15 mouse cellular contexts compared by ENCODE assay signal in genomic region chr6:34242486-34242885, GRCm38 (mm10).
DNase-seq lines count a peak whose midpoint lies in the region; ATAC-seq lines count a peak whose summit lies in the region.
"Had no signal": no experiment of that assay in that cellular context is flagged by ENCODE, and none has a peak within 500 bp of the region (broad histone marks: within the 10 kb centered on the region; RNA-seq: fewer than 3 reads in every experiment).

No protein-coding gene starts in this region.

- DNase-seq in heart, postnatal 10 days = no peak
- peak; percentile 30 for DNase-seq in embryonic facial prominence, embryonic 10.5 days (ENCODE audit: low spot score)
- DNase-seq in layer of hippocampus, adult 18-20 months (ENCODE audit: low spot score in 2 of 2) = no peak
- DNase-seq in right cerebral cortex, postnatal 14 days = no peak
- DNase-seq: cerebellum, postnatal 25 days; gastrocnemius, postnatal 25 days; right cerebral cortex, adult 18-20 months had no signal

- ATAC-seq in heart, embryonic 13.5 days (ENCODE audit: extremely low read depth, insufficient number of reproducible peaks, low FRiP score, low TSS enrichment) = no peak
- ATAC-seq in CD4-positive, CD25-positive, alpha-beta regulatory T cell, adult 4 months = peak; percentile 68
- no peak for ATAC-seq in neural tube, embryonic 15.5 days (ENCODE audit: low FRiP score)
- no peak for ATAC-seq in granulocyte monocyte progenitor cell, adult 5-6 weeks (replicated peaks; ENCODE audit: poor library complexity, severe bottlenecking)
- ATAC-seq: forebrain, embryonic 13.5 days had no signal

- no peaks in the 10 kb centered on the region for H3K36me3 ChIP-seq in heart, embryonic 13.5 days
- H3K36me3 ChIP-seq in embryonic facial prominence, embryonic 10.5 days (replicated peaks) = no peaks in the 10 kb centered on the region
- no peaks in the 10 kb centered on the region for H3K36me3 ChIP-seq in neural tube, embryonic 15.5 days
- H3K36me3 ChIP-seq: kidney, embryonic 15.5 days had no signal

- H3K4me1 ChIP-seq in heart, embryonic 13.5 days = peaks cover 6% of the 10 kb centered on the region
- no peaks in the 10 kb centered on the region for H3K4me1 ChIP-seq in embryonic facial prominence, embryonic 10.5 days
- peaks cover 3% of the 10 kb centered on the region; the same call in 1 of the 2 replicates for H3K4me1 ChIP-seq in neural tube, embryonic 15.5 days
- H3K4me1 ChIP-seq: megakaryocyte, embryonic 14.5 days had no signal

- peak overlapping the region; percentile 34 for H3K4me2 ChIP-seq in heart, embryonic 13.5 days
- H3K4me2 ChIP-seq in neural tube, embryonic 15.5 days = peak overlapping the region; percentile 23
- H3K4me2 ChIP-seq: forebrain, embryonic 13.5 days; hindbrain, embryonic 14.5 days; kidney, embryonic 15.5 days had no signal

- no peak overlapping the region for H3K27ac ChIP-seq in heart, embryonic 13.5 days (replicated peaks)
- H3K27ac ChIP-seq in embryonic facial prominence, embryonic 10.5 days (replicated peaks) = no peak overlapping the region
- no peak overlapping the region for H3K27ac ChIP-seq in neural tube, embryonic 15.5 days (replicated peaks)
- H3K27ac ChIP-seq: forebrain, embryonic 13.5 days; hindbrain, embryonic 14.5 days; kidney, embryonic 15.5 days had no signal

- intact Hi-C loops in heart, postnatal 10 days (cut with DNase I) = no loop called here

- H3K27me3 ChIP-seq in heart, embryonic 13.5 days (replicated peaks) = no peaks in the 10 kb centered on the region
- no peaks in the 10 kb centered on the region for H3K27me3 ChIP-seq in embryonic facial prominence, embryonic 10.5 days (replicated peaks; ENCODE audit: low read depth, poor library complexity, severe bottlenecking)
- H3K27me3 ChIP-seq in neural tube, embryonic 15.5 days (replicated peaks) = no peaks in the 10 kb centered on the region
- H3K27me3 ChIP-seq: forebrain, embryonic 13.5 days; kidney, embryonic 15.5 days had no signal

- WGBS in heart, embryonic 13.5 days = 20% methylated on average over 9 of the region's 9 CpGs
- WGBS in embryonic facial prominence, embryonic 10.5 days = 17% methylated on average over 9 of the region's 9 CpGs
- 32% methylated on average over 9 of the region's 9 CpGs for WGBS in neural tube, embryonic 15.5 days

- H3K9me3 ChIP-seq in heart, embryonic 13.5 days = no peaks in the 10 kb centered on the region
- H3K9me3 ChIP-seq in embryonic facial prominence, embryonic 10.5 days = no peaks in the 10 kb centered on the region
- no peaks in the 10 kb centered on the region for H3K9me3 ChIP-seq in neural tube, embryonic 15.5 days (replicated peaks)
- H3K9me3 ChIP-seq: forebrain, embryonic 13.5 days; kidney, embryonic 15.5 days; megakaryocyte, embryonic 14.5 days had no signal

- H3K9ac ChIP-seq in heart, embryonic 13.5 days = no peak overlapping the region
- no peak overlapping the region for H3K9ac ChIP-seq in neural tube, embryonic 15.5 days (replicated peaks)
- H3K9ac ChIP-seq: forebrain, embryonic 13.5 days; hindbrain, embryonic 14.5 days; kidney, embryonic 15.5 days had no signal

- no peak overlapping the region for H3K4me3 ChIP-seq in heart, embryonic 13.5 days
- H3K4me3 ChIP-seq in embryonic facial prominence, embryonic 10.5 days = no peak overlapping the region
- H3K4me3 ChIP-seq in neural tube, embryonic 15.5 days (replicated peaks) = no peak overlapping the region
- H3K4me3 ChIP-seq: forebrain, embryonic 13.5 days; kidney, embryonic 15.5 days; megakaryocyte, embryonic 14.5 days had no signal
